Mouse (Mus musculus): ENCODE measurements around the gene Kdm4d.

DNA sequence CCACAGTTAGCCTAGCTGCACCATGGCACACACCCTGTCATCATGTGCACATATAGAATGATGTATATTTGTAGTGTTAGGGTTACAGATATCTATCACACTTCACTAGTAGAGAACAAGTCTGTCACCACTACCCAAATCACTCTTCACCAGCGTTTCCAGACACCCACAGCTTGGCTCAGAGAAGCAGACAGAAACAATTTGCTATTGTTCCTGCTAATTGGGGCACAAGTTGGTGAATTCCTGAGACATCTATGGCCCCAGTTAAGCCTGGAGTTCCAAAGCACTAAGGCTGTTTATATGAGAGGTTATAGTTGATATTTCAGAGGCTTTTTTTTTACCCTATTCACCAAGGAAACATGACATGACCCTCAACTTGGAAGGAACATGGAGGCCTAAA, 17.0 kb upstream of the Kdm4d start:
- TF ChIP-seq POLR2A (IDR thresholded peaks at IDR 0.05; ENCODE audit: low read depth, low read length) = no peak
- TF ChIP-seq CTCF (IDR thresholded peaks at IDR 0.05; ENCODE audit: extremely low read depth, insufficient read length, insufficient replicate concordance, low read depth, low read length) = no peak

Data from small intestine, adult 2 months (tissue).